Mouse (Mus musculus) liver, adult 2 months (tissue): ENCODE measurements around the gene Asic4.

Experiments
- CTCF ChIP-seq: fragments of 200-500 bp; IDR thresholded peaks from 2 replicates; pipeline ENCODE4 v1.5.1; 2011; ENCODE audit warnings: low read depth, low read length, control low read depth
- POLR2A ChIP-seq: fragments of 200-500 bp; IDR thresholded peaks from 2 replicates; pipeline ENCODE4 v1.6.1; 2011; ENCODE audit warnings: low read length, control low read depth; ENCODE audit not compliant: insufficient read depth; ENCODE audit errors: extremely low read depth

GRCm38 (mm10) chr1:75501905-75502304 lies 51.7 kb downstream of the Asic4 start:
- TF ChIP-seq POLR2A: no peak
- no peak for TF ChIP-seq CTCF
